Mouse (Mus musculus) G1E (cell line): ENCODE measurements around the gene 1700030K09Rik.

Experiments
- CTCF ChIP-seq: IDR thresholded peaks from 2 replicates; pipeline ENCODE4 v1.5.1; 2012; ENCODE audit warnings: low read depth, low read length, inconsistent platforms, mixed read lengths
- GATA1 ChIP-seq: IDR thresholded peaks from 2 replicates; pipeline ENCODE4 v1.6.1; 2012; ENCODE audit warnings: borderline replicate concordance, low read length, inconsistent platforms, mixed read lengths

DNA sequence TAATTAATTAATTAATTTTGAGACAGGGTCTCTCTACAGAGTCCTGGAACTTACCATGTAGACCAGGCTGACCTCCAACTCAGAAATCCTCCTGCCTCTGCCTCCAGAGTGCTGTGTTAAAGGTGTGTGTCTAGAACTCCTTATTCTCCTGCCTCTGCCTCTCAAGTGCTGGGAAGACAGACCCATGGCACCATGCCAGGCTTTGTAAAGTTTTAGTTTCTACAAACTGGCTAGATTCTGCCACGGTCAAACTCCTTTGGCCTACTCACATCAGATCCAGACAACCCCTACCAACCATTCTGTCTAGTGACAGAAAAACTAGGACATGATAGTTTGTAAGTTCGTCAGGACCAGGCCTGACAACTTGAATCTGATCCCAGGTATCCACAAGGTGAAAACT is 47.3 kb downstream of the 1700030K09Rik start:
- TF ChIP-seq CTCF (no peak), GATA1 (no peak)
